Mouse (Mus musculus) bone marrow, adult 2 months (tissue): ENCODE results near the gene Rnf145.

Source experiments
- CTCF ChIP-seq: fragments of 200-500 bp; IDR thresholded peaks from 2 replicates; pipeline ENCODE4 v1.5.1; 2011; ENCODE audit warnings: low read length, control low read depth; ENCODE audit not compliant: control insufficient read depth, insufficient read depth
- POLR2A ChIP-seq: fragments of 200-500 bp; IDR thresholded peaks from 2 replicates; pipeline ENCODE4 v1.6.1; 2011; ENCODE audit warnings: low read depth, mild to moderate bottlenecking, control low read depth, low read length, borderline replicate concordance; ENCODE audit not compliant: control insufficient read depth

- TF ChIP-seq POLR2A (no peak), CTCF (peak; percentile 51)
Observed at GRCm38 (mm10) chr11:44586047-44586696, 67.4 kb downstream of the Rnf145 start.
